Mouse (Mus musculus) heart, embryonic 14.5 days (tissue): ENCODE data around the gene Fbxw15. TPM values are rescaled to one million over a fixed set of nuclear protein-coding genes. Genes with fewer than 3 reads are reported as not detected.
"Not testable (repeated sequence)": the region's sequence is repeated elsewhere in the genome, so short reads cannot be mapped to it uniquely, and the experiment has no call there.

Experiments used
- ATAC-seq: fragments of 200-750 bp; cut with Nextera tagmentation; 2 replicates; pipeline ENCODE4 v1.8.0; 2017; ENCODE audit warnings: low read depth, moderate TSS enrichment; ENCODE audit not compliant: insufficient number of reproducible peaks, insufficient read depth, low FRiP score
- H3K27ac ChIP-seq, 2 experiments: fragments of 200-500 bp in 1 of 2; fragments of 300-500 bp in 1 of 2; sonication (generic) in 1 of 2; replicated peaks in 1 of 2; 2 replicates each; pipeline ENCODE4 v1.5.1; 2012 to 2014; ENCODE audit warnings: low read depth in 2 of 2, low read length in 2 of 2, control low read depth in 1 of 2, mild to moderate bottlenecking in 1 of 2, mixed read lengths in 1 of 2; ENCODE audit not compliant: control insufficient read depth in 1 of 2, insufficient read depth in 1 of 2
- H3K27me3 ChIP-seq: fragments of 300-500 bp; sonication (generic); 2 replicates; pipeline ENCODE4 v1.6.1; 2014; ENCODE audit warnings: mild to moderate bottlenecking, low read length, control low read depth; ENCODE audit not compliant: control insufficient read depth, insufficient read depth
- H3K36me3 ChIP-seq: fragments of 300-500 bp; sonication (generic); 2 replicates; pipeline ENCODE4 v1.6.1; 2014; ENCODE audit warnings: mild to moderate bottlenecking, control low read depth, low read length, mixed read lengths; ENCODE audit not compliant: control insufficient read depth, insufficient read depth
- H3K4me1 ChIP-seq, 2 experiments: fragments of 200-500 bp in 1 of 2; fragments of 300-500 bp in 1 of 2; sonication (generic) in 1 of 2; 2 replicates each; pipeline ENCODE4 v1.6.1; 2012 to 2014; ENCODE audit warnings: low read length in 2 of 2, control low read depth in 1 of 2, mixed read lengths in 1 of 2; ENCODE audit not compliant: control insufficient read depth in 2 of 2, insufficient read depth in 2 of 2
- H3K4me2 ChIP-seq: fragments of 300-500 bp; sonication (generic); 2 replicates; pipeline ENCODE4 v1.6.1; 2014; ENCODE audit warnings: mild to moderate bottlenecking, low read length
- H3K4me3 ChIP-seq, 2 experiments: fragments of 200-500 bp in 1 of 2; fragments of 300-500 bp in 1 of 2; sonication (generic) in 1 of 2; 2 replicates each; pipeline ENCODE4 v1.5.1; 2012 to 2014; ENCODE audit warnings: low read length in 2 of 2, mild to moderate bottlenecking in 2 of 2, control low read depth in 1 of 2, low read depth in 1 of 2, moderate library complexity in 1 of 2; ENCODE audit not compliant: control insufficient read depth in 1 of 2, insufficient read depth in 1 of 2
- H3K9ac ChIP-seq: fragments of 300-500 bp; sonication (generic); 2 replicates; pipeline ENCODE4 v1.6.1; 2014; ENCODE audit warnings: mild to moderate bottlenecking, low read length
- H3K9me3 ChIP-seq: fragments of 300-500 bp; sonication (generic); 2 replicates; pipeline ENCODE4 v1.6.1; 2016; ENCODE audit warnings: low read length, control low read depth; ENCODE audit not compliant: control insufficient read depth
- WGBS: fragments of 180-500 bp; shearing (Covaris S2); extraction: QIAGEN DNeasy Blood & Tissue Kit; methylation state at CpG from one replicate; pipeline ENCODE4 v1.1.7; 2014; 5-methylcytosine and 5-hydroxymethylcytosine counted together
- polyA plus RNA-seq: library from polyadenylated mRNA; unstranded; fragments of >200 nt; fragmentation: Nextera tagmentation; extraction: Ambion mirVana; gene quantifications from 2 replicates; pipeline ENCODE4 v1.2.1, GENCODE M21; 2014

The Fbxw15 gene
- polyA plus RNA-seq, 1 experiment from 2014 or later: not detected

DNA sequence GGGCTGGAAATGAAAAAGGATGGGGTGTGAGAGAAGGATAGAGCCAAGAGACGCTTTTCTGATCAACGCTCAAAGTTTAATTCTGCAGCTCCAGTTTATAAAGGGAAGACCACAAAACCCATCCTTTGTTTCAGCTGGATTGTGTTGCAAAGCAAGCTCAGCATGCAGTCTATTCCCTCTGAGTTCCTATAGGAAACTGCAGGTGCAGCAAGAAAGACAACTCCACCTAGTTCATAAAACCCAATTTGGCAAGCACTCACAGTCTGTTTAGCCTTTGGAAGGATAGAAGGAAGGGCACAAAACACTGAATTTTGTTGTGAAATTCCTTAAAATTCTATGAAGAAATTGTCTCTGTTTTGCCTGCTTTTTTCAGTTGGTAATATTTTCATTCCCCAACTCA lies 18.4 kb downstream of the Fbxw15 start:
- not testable (repeated sequence) for H3K4me1 ChIP-seq, H3K4me3 ChIP-seq, H3K9ac ChIP-seq, H3K27me3 ChIP-seq, H3K9me3 ChIP-seq, ATAC-seq, H3K27ac ChIP-seq, H3K36me3 ChIP-seq, H3K4me2 ChIP-seq
- WGBS: 45% methylated on average over 2 of the region's 2 CpGs

GRCm38 (mm10) chr9:109523385-109524064 lies 44.5 kb downstream of the Fbxw15 start:
- H3K9me3 ChIP-seq: no peaks in the 10 kb centered on the region
- no peak for ATAC-seq
- no peak overlapping the region for H3K27ac ChIP-seq
- H3K9ac ChIP-seq: no peak overlapping the region
- H3K4me3 ChIP-seq: no peak overlapping the region
- H3K4me2 ChIP-seq: no peak overlapping the region
- no peaks in the 10 kb centered on the region for H3K27me3 ChIP-seq
- no peaks in the 10 kb centered on the region for H3K36me3 ChIP-seq
- no peaks in the 10 kb centered on the region for H3K4me1 ChIP-seq
- WGBS: 77% methylated on average over 5 of the region's 5 CpGs

Other genes with a start within 250 kb of the Fbxw15 start
- not detected in 2 replicates for gene Fbxw28, start 228.6 kb downstream of the Fbxw15 start, polyA plus RNA-seq
- not detected in 2 replicates for gene Fbxw22, start 164.0 kb downstream of the Fbxw15 start, polyA plus RNA-seq
- gene Fbxw16, start 119.1 kb downstream of the Fbxw15 start, polyA plus RNA-seq: not detected in 2 replicates
- gene Fbxw19, start 72.4 kb downstream of the Fbxw15 start, polyA plus RNA-seq: not detected in 2 replicates
- gene Fbxw24, start 57.8 kb upstream of the Fbxw15 start, polyA plus RNA-seq: not detected in 2 replicates
- not detected in 2 replicates for gene Fbxw25, start 96.4 kb upstream of the Fbxw15 start, polyA plus RNA-seq
- gene Fbxw18, start 134.4 kb upstream of the Fbxw15 start, polyA plus RNA-seq: not detected in 2 replicates
- not detected in 2 replicates for gene Fbxw26, start 177.8 kb upstream of the Fbxw15 start, polyA plus RNA-seq
- not detected in 2 replicates for gene Fbxw27, start 222.4 kb upstream of the Fbxw15 start, polyA plus RNA-seq
- gene Spink8, start 244.0 kb upstream of the Fbxw15 start, polyA plus RNA-seq: not detected in 2 replicates